Mouse (Mus musculus) heart, embryonic 12.5 days (tissue): ENCODE data around the gene Ackr1. TPM values are rescaled to one million over a fixed set of nuclear protein-coding genes. Genes with fewer than 3 reads are reported as not detected.

ENCODE experiments used
- polyA plus RNA-seq: library from polyadenylated mRNA; unstranded; fragments of >200 nt; fragmentation: Nextera tagmentation; extraction: Ambion mirVana; gene quantifications from 2 replicates; pipeline ENCODE4 v1.2.1, GENCODE M21; 2016

Gene Ackr1
- polyA plus RNA-seq, 1 experiment from 2014 or later = 4.5 TPM

Other genes starting within 250 kb of the Ackr1 start
- gene Olfr1408, start 196.4 kb downstream of the Ackr1 start, polyA plus RNA-seq = not detected in 2 replicates
- not detected in 2 replicates for gene Olfr1406, start 143.1 kb downstream of the Ackr1 start, polyA plus RNA-seq
- not detected in 2 replicates for gene Olfr218, start 135.9 kb downstream of the Ackr1 start, polyA plus RNA-seq
- gene Olfr1404, start 121.4 kb downstream of the Ackr1 start, polyA plus RNA-seq = not detected in 2 replicates
- gene Fcer1a, start 106.5 kb downstream of the Ackr1 start, polyA plus RNA-seq = not detected in 2 replicates
- gene Olfr418, start 67.7 kb downstream of the Ackr1 start, polyA plus RNA-seq = not detected in 2 replicates
- not detected in 2 replicates for gene Mptx2, start 56.0 kb downstream of the Ackr1 start, polyA plus RNA-seq
- 2.4 and 3.0 TPM in 2 replicates for gene Aim2, start 17.1 kb upstream of the Ackr1 start, polyA plus RNA-seq
- 0.57 TPM in 2 replicates for gene Cadm3, start 33.9 kb upstream of the Ackr1 start, polyA plus RNA-seq
- not detected in 2 replicates for gene Ifi206, start 157.3 kb upstream of the Ackr1 start, polyA plus RNA-seq
- not detected in 2 replicates for gene Ifi214, start 202.2 kb upstream of the Ackr1 start, polyA plus RNA-seq